Mouse (Mus musculus): Measurements from ENCODE around the gene Dlg4.

- TF ChIP-seq TAL1 (IDR thresholded peaks at IDR 0.05; ENCODE audit: low read length) (no peak), GATA1 (IDR thresholded peaks at IDR 0.05; ENCODE audit: low read length) (no peak)
Measured at GRCm38 (mm10) chr11:70018131-70018990, 1.6 kb downstream of the Dlg4 start.
